Mouse (Mus musculus) heart, postnatal 0 days (tissue): ENCODE measurements around the gene Itln1.

Experiments
- CTCF ChIP-seq: IDR thresholded peaks from 2 replicates; pipeline ENCODE4 v1.5.1; 2016; ENCODE audit warnings: antibody characterized with exemption, control low read depth, low read depth
- EP300 ChIP-seq: IDR thresholded peaks from 2 replicates; pipeline ENCODE4 v1.6.1; 2016; ENCODE audit warnings: antibody characterized with exemption, low read depth

- TF ChIP-seq CTCF (no peak), EP300 (no peak)
These were observed 63.6 kb downstream of the Itln1 start for GRCm38 (mm10) chr1:171471452-171471851.
